ENCODE assay signal across 15 mouse cellular contexts in the genomic region with DNA sequence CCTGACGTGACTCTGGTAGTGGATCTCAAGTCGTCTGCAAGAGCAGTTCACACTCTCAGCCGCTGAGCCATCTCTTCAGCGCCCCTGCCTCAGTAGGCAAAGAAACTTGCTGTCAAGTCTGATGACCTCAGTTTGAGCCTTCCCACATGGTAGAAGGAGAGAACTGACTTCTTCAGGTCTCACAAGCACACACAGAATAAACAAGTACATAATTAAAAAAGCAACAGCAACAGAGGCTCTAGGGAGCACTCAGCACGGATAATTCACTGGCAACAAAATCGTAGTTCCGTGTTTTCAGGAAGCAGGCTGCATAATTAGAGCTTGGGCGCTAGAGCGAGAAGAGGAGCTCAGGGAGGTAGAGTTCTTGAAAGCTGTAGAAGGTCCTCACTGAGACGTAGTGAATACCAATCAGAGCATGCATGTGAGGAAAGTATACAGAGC.
A peak's percentile ranks its signal among the peaks of the same experiment; 100 is the strongest.
DNase-seq lines count a peak whose midpoint lies in the region; ATAC-seq and TF ChIP-seq lines count a peak whose summit lies in the region.
"Had no signal": no experiment of that assay in that cellular context is flagged by ENCODE, and none has a peak within 500 bp of the region (broad histone marks: within the 10 kb centered on the region; RNA-seq: fewer than 3 reads in every experiment).

No protein-coding gene starts in this region.

- no peak for DNase-seq in kidney, postnatal 10 days
- DNase-seq in B cell, adult 2 months: peak; percentile 28 to 31
- DNase-seq in ZHBTc4 (ENCODE audit: low read depth, low spot score): peak; percentile 9
- peak; percentile 61 for DNase-seq in hindbrain, postnatal 0 days (ENCODE audit: low spot score)
- DNase-seq in urinary bladder, postnatal 4 days (ENCODE audit: low spot score in 2 of 2): no peak
- DNase-seq in cerebellum, adult 9-10 months: no peak
- no peak for DNase-seq in layer of hippocampus, postnatal 36 days
- DNase-seq: adrenal gland, adult 8-10 months; cerebellum, adult 9-11 months; thymus, postnatal 4 days had no signal

- peak overlapping the region; percentile 36 for H3K4me2 ChIP-seq in kidney, embryonic 15.5 days
- peak overlapping the region; percentile 21; the same call in 1 of the 2 replicates for H3K4me2 ChIP-seq in hindbrain, postnatal 0 days (ENCODE audit: low read depth, low read length)
- H3K4me2 ChIP-seq: neural tube, embryonic 12.5 days had no signal

- ATAC-seq in kidney, embryonic 15.5 days (replicated peaks; ENCODE audit: low FRiP score): peak; percentile 72
- ATAC-seq in hindbrain, postnatal 0 days: peak; percentile 43; the same call in 1 of the 2 replicates
- ATAC-seq: intestine, postnatal 0 days had no signal

- peak overlapping the region; percentile 57; the same call in 1 of the 2 replicates for H3K27ac ChIP-seq in kidney, embryonic 15.5 days
- no peak overlapping the region for H3K27ac ChIP-seq in hindbrain, postnatal 0 days
- H3K27ac ChIP-seq: neural tube, embryonic 12.5 days had no signal

- no peak for TF ChIP-seq CTCF in hindbrain, postnatal 0 days (IDR thresholded peaks at IDR 0.05; ENCODE audit: low read depth)

- H3K9me3 ChIP-seq in kidney, embryonic 15.5 days (replicated peaks): no peaks in the 10 kb centered on the region
- H3K9me3 ChIP-seq in hindbrain, postnatal 0 days (ENCODE audit: low read length): no peaks in the 10 kb centered on the region
- H3K9me3 ChIP-seq: G1E; neural tube, embryonic 12.5 days had no signal

- WGBS in kidney, embryonic 15.5 days: 16% methylated on average over 10 of the region's 10 CpGs
- 26% methylated on average over 10 of the region's 10 CpGs for WGBS in hindbrain, postnatal 0 days

- peaks cover 38% of the 10 kb centered on the region for H3K4me1 ChIP-seq in kidney, embryonic 15.5 days
- H3K4me1 ChIP-seq in hindbrain, postnatal 0 days (ENCODE audit: insufficient read depth, low read length): peaks cover 4% of the 10 kb centered on the region; the same call in 1 of the 2 replicates

- H3K36me3 ChIP-seq in kidney, embryonic 15.5 days: no peaks in the 10 kb centered on the region
- no peaks in the 10 kb centered on the region for H3K36me3 ChIP-seq in hindbrain, postnatal 0 days (ENCODE audit: insufficient read depth, low read length)
- H3K36me3 ChIP-seq: G1E; neural tube, embryonic 12.5 days had no signal

- 0 out of 2 replicates have a peak overlapping the region, but pooled peaks have one; percentile 18 for H3K9ac ChIP-seq in kidney, embryonic 15.5 days
- H3K9ac ChIP-seq in hindbrain, postnatal 0 days (replicated peaks; ENCODE audit: low read length): no peak overlapping the region
- H3K9ac ChIP-seq: neural tube, embryonic 12.5 days had no signal

- H3K27me3 ChIP-seq in kidney, embryonic 15.5 days: no peaks in the 10 kb centered on the region
- H3K27me3 ChIP-seq in hindbrain, postnatal 0 days (ENCODE audit: insufficient read depth, low read length): no peaks in the 10 kb centered on the region
- H3K27me3 ChIP-seq: neural tube, embryonic 12.5 days had no signal

- H3K4me3 ChIP-seq in kidney, embryonic 15.5 days (replicated peaks): 0 out of 2 replicates have a peak overlapping the region, but pooled peaks have one; percentile 13
- H3K4me3 ChIP-seq in hindbrain, postnatal 0 days (ENCODE audit: low read length): no peak overlapping the region
- H3K4me3 ChIP-seq: erythroblast, embryonic 14.5 days; neural tube, embryonic 12.5 days had no signal

Comparison
In these comparisons a context has a peak if more than half of its experiments do, and no peak if none do; other contexts are left out.
1. DNase-seq: peak in B cell, adult 2 months (2 of 2), ZHBTc4 (single experiment) and hindbrain, postnatal 0 days (single experiment); none in kidney, postnatal 10 days (single experiment), urinary bladder, postnatal 4 days (0 of 2), cerebellum, adult 9-10 months (single experiment) and layer of hippocampus, postnatal 36 days (0 of 2).